Mouse (Mus musculus) bone marrow, adult 2 months (tissue): Measurements from ENCODE around the gene Spa17. TPM values are rescaled to one million over a fixed set of nuclear protein-coding genes. Genes with fewer than 3 reads are reported as not detected.

Experiments used
- H3K27ac ChIP-seq: fragments of 200-500 bp; 2 replicates; pipeline ENCODE4 v1.5.1; 2012; ENCODE audit warnings: low read depth, mild to moderate bottlenecking, control low read depth, inconsistent platforms, low read length; ENCODE audit not compliant: control insufficient read depth, poor library complexity, insufficient read depth
- H3K4me1 ChIP-seq: fragments of 200-500 bp; 2 replicates; pipeline ENCODE4 v1.6.1; 2011; ENCODE audit warnings: low read length; ENCODE audit not compliant: control insufficient read depth, insufficient read depth
- H3K4me3 ChIP-seq: fragments of 200-500 bp; replicated peaks from 2 replicates; pipeline ENCODE3; 2011; ENCODE audit warnings: mild to moderate bottlenecking, low read depth, low read length, control low read depth; ENCODE audit not compliant: control insufficient read depth
- CTCF ChIP-seq: fragments of 200-500 bp; IDR thresholded peaks from 2 replicates; pipeline ENCODE4 v1.5.1; 2011; ENCODE audit warnings: low read length, control low read depth; ENCODE audit not compliant: control insufficient read depth, insufficient read depth
- POLR2A ChIP-seq: fragments of 200-500 bp; IDR thresholded peaks from 2 replicates; pipeline ENCODE4 v1.6.1; 2011; ENCODE audit warnings: low read depth, mild to moderate bottlenecking, control low read depth, low read length, borderline replicate concordance; ENCODE audit not compliant: control insufficient read depth
- WGBS: fragments of 180-500 bp; shearing (Covaris S2); methylation state at CpG from one replicate; pipeline ENCODE4 v1.1.7; 2018; 5-methylcytosine and 5-hydroxymethylcytosine counted together
- polyA plus RNA-seq: library from polyadenylated mRNA; stranded (reverse); fragments of >200 nt; gene quantifications from 2 replicates; pipeline ENCODE4 v1.2.4, GENCODE M21; 2011; ENCODE audit warnings: low replicate concordance; ENCODE audit not compliant: missing spikeins, insufficient read depth, insufficient read length

Spa17 gene
- polyA plus RNA-seq, 1 experiment, result 3.7 TPM

DNA sequence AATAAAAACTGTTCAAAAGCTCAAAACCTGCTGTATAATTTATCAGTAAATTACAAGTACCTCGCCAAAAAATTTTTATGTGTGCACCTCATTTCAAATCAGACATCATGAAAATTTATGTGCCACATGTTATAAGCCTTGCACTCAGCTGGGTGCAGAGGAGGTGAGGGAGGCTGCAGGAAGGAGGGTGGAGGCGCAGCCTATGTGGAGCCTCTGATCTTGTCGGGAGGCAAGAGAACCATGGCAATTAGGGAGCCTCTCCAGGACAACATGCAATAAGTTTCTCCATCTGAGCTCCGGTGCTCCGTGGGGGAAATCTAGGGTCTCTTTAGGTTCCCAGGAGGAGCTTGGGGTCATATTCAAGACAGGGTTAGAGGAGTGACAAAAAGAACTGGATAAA lies 46.1 kb downstream of the Spa17 start:
- WGBS, result 18% methylated on average over 5 of the region's 5 CpGs
- Histone ChIP-seq H3K27ac (no peak overlapping the region; the same call in 1 of the 2 replicates), H3K4me1 (no peaks in the 10 kb centered on the region; the same call in 1 of the 2 replicates), H3K4me3 (no peak overlapping the region)
- TF ChIP-seq CTCF (no peak), POLR2A (no peak)

DNA sequence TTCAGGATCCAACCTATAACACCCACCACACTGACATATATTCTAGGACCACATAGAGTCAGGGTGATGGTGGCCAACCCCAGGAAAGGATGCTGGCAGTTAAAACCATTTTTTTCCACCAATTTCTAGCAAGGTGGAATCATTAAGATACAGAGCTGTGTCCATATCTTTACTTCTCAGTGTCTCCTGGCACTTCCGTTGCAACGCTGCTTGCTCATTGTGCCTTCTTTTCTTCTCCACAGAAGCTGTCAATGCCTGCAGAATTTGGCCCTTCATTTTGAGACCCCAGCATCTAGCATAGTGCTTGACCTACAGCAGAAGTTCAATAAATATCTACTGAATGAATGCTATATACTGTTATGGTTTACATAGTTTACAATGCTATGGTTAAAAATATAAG lies 46.5 kb downstream of the Spa17 start:
- TF ChIP-seq POLR2A, result no peak
- TF ChIP-seq CTCF, result no peak
- Histone ChIP-seq H3K4me3 (no peak overlapping the region), H3K4me1 (no peaks in the 10 kb centered on the region; the same call in 1 of the 2 replicates), H3K27ac (no peak overlapping the region)
- WGBS, result 61% methylated on average over 2 of the region's 2 CpGs

DNA sequence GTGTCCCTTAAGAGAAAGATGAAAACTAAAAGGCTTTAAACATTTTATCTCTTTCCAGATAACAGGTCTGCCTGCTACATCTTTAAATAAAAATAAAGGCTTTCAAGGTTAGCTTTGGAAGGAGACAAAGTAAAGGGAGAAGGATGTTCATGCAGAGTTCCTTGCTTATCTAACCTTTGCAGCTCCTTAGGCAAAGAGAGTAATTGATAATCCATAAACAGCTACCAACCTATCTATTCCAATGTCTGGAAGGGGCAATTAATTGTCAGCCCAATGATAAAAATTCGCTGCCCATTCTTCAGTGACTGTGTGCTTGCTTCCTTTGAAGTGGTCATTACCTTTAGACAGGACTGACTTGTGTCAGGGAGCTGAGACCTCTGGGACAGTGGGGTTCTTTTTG lies 49.7 kb downstream of the Spa17 start:
- TF ChIP-seq CTCF, result no peak
- no peak for TF ChIP-seq POLR2A
- Histone ChIP-seq H3K4me1 (no peaks in the 10 kb centered on the region; the same call in 1 of the 2 replicates), H3K27ac (no peak overlapping the region), H3K4me3 (no peak overlapping the region)
- WGBS, result 63% methylated on average over 1 of the region's 1 CpGs

DNA sequence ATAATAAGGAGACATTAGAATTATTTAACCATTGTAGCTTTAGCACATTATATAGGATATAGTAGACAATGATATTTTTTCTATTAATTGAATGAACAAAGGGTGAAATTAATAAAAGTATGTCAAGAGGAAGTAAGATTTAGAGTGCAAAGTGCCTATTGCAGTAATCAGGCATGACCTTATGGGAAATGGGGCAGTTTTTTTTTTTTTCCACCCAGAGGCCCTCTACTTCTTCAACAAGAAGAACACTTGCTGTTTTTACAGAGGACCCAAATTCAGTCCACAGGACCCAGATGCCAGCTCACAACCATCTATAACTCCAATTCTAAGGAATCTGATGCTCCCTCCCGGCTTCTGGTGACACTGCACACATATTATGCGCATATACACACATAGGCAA lies 52.9 kb downstream of the Spa17 start:
- Histone ChIP-seq H3K27ac (no peak overlapping the region), H3K4me3 (no peak overlapping the region), H3K4me1 (no peaks in the 10 kb centered on the region)
- TF ChIP-seq CTCF, result no peak
- TF ChIP-seq POLR2A, result no peak
- WGBS, result 91% methylated on average over 2 of the region's 2 CpGs

DNA sequence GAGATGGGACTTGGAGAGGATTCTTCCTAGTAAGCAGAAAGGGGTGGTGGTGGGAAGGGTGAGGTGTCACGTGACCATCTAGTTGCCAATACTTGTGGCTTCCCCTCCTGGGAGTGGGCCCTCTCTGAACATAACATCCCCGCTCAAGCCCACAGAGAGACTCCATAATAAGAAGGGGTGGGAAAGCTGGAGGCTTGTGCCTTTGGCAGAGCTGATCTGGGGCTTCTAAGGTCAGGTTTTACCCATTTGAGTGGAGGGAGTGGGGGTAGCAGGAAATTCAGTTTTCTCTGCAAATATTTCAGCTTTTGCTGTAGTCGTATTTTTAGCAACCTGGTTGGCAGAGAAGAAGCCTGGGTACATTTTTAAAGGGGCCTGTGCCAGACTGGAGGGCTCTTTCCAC lies 57.2 kb downstream of the Spa17 start:
- Histone ChIP-seq H3K4me1 (peaks cover 1% of the 10 kb centered on the region; the same call in 1 of the 2 replicates), H3K4me3 (no peak overlapping the region), H3K27ac (no peak overlapping the region)
- WGBS, result 29% methylated on average over 3 of the region's 3 CpGs
- TF ChIP-seq POLR2A, result no peak
- no peak for TF ChIP-seq CTCF

DNA sequence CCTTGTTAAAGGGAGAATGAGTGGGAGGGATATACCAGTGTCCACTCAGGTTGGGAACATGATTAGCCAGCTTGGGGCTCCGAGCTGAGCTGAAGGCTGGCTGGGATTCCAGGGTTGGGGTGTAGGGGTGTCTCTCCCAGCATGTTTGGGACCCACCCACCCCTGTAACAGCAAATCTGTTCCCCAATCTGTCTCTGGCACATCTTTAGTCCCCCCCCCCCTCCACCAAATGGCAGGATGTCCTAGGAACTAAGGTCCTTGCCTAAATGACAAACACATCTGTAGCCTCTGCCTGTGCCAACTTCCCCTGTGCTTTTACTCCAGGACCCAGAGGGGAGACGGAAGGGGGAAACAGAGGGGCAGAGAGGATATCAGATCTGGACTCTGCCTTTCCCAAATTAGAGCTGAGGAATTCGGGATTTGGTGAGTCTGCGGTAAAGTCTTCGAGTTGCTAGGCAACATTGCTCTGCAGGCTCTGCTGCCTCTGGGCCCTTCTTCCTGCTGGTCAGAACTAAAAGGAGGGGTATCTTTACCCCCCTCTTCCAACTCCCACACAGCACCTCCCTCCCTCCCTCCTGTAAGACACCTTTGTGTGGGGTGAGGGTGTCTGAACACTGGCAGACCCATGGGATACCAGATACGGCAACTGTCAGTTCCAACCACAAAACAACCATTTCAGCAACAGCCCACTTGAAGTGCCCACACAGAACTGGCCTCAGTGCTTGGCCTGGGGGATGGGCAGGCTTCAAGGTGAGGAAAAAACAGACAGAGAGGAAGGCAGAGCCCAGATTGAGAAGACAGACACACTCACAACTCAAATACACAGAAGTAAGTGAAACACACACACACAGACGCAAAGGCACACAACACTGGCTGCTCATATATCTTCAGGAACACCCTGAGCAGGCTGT lies 58.4 kb downstream of the Spa17 start, which contains the start of gene Siae:
Siae (plus strand) TSS at position 861 of the 911 bp plus-strand sequence.
- Histone ChIP-seq H3K27ac (no peak within 1 kb of the TSS), H3K4me1 (peaks cover 1% of the 10 kb centered on the region; the same call in 1 of the 2 replicates), H3K4me3 (no peak within 1 kb of the TSS)
- TF ChIP-seq CTCF (no peak), POLR2A (no peak)
- 23% methylated on average over 7 of the region's 7 CpGs for WGBS

DNA sequence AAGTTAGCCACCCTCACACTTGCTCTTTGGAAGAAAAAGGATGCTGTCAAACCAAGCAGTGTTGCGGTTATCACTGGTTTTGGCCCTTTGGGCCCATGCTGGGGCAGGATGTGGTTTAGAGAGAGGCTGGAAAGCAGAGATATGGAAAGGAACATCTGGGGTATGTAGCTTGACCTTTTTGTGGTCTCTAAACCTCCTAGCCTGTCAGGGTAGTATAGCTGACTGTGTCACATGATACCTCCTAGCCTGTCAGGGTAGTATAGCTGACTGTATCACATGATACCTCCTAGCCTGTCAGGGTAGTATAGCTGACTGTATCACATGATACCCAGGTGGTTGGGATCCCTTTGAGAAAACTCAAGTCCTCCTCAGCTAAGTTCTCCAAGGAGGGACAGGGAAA lies 59.2 kb downstream of the Spa17 start:
- H3K4me1 ChIP-seq, result peaks cover 1% of the 10 kb centered on the region; the same call in 1 of the 2 replicates

More for the DNA sequence above, 59.2 kb downstream of the Spa17 start:
- no peak for TF ChIP-seq POLR2A
- no peak for TF ChIP-seq CTCF
- Histone ChIP-seq H3K27ac (no peak overlapping the region), H3K4me3 (no peak overlapping the region)
- WGBS, result 7% methylated on average over 1 of the region's 1 CpGs

Other genes with a start within 250 kb of the Spa17 start
- 0.67 TPM in 1 of 2 replicates, not detected in the other for gene Hepacam, start 246.4 kb downstream of the Spa17 start, polyA plus RNA-seq
- gene Robo4, start 211.8 kb downstream of the Spa17 start, polyA plus RNA-seq, result 4.8 and 9.6 TPM in 2 replicates
- 4.8 and 10.8 TPM in 2 replicates for gene Robo3, start 180.5 kb downstream of the Spa17 start, polyA plus RNA-seq
- 11.2 and 29.1 TPM in 2 replicates for gene Msantd2, start 124.4 kb downstream of the Spa17 start, polyA plus RNA-seq
- 10.8 and 13.7 TPM in 2 replicates for gene Esam, start 85.6 kb downstream of the Spa17 start, polyA plus RNA-seq
- gene Vsig2, start 74.5 kb downstream of the Spa17 start, polyA plus RNA-seq, result 4.0 and 12.2 TPM in 2 replicates
- gene Nrgn, start 60.8 kb downstream of the Spa17 start, polyA plus RNA-seq, result 92.9 and 101 TPM in 2 replicates
- 1.9 and 7.2 TPM in 2 replicates for gene Siae, start 58.0 kb downstream of the Spa17 start, polyA plus RNA-seq
- gene Tbrg1, start 43.6 kb upstream of the Spa17 start, polyA plus RNA-seq, result 17.4 and 49.2 TPM in 2 replicates
- gene Panx3, start 55.5 kb upstream of the Spa17 start, polyA plus RNA-seq, result not detected in 2 replicates
- gene Olfr160, start 102.5 kb upstream of the Spa17 start, polyA plus RNA-seq, result 0.36 and 0.57 TPM in 2 replicates
- not detected in 2 replicates for gene Olfr874, start 131.4 kb upstream of the Spa17 start, polyA plus RNA-seq
- gene Olfr875, start 158.1 kb upstream of the Spa17 start, polyA plus RNA-seq, result not detected in 2 replicates
- not detected in 2 replicates for gene Olfr876, start 189.3 kb upstream of the Spa17 start, polyA plus RNA-seq
- gene Olfr877, start 240.5 kb upstream of the Spa17 start, polyA plus RNA-seq, result not detected in 2 replicates